Mouse (Mus musculus) E14TG2a.4 (cell line): ENCODE data around the gene Map6.

Experiments
- H3K27me3 ChIP-seq: 2 replicates; pipeline ENCODE4 v1.6.1; 2014; ENCODE audit warnings: low read length, control low read depth; ENCODE audit not compliant: insufficient read depth
- H3K36me3 ChIP-seq: 2 replicates; pipeline ENCODE4 v1.6.1; 2014; ENCODE audit warnings: low read length, control low read depth; ENCODE audit not compliant: insufficient read depth
- H3K4me1 ChIP-seq: replicated peaks from 2 replicates; pipeline ENCODE4 v1.6.1; 2014; ENCODE audit warnings: low read depth, low read length, control low read depth
- H3K4me3 ChIP-seq: replicated peaks from 2 replicates; pipeline ENCODE4 v1.5.1; 2014; ENCODE audit warnings: mild to moderate bottlenecking, low read length
- H3K9me3 ChIP-seq: 2 replicates; pipeline ENCODE4 v1.6.1; 2014; ENCODE audit warnings: low read length, control low read depth
- CTCF ChIP-seq: conservative IDR thresholded peaks from 2 replicates; pipeline ENCODE4 v1.5.1; 2014; ENCODE audit warnings: low read length
- NANOG ChIP-seq: IDR thresholded peaks from 2 replicates; pipeline ENCODE4 v1.6.1; 2014; ENCODE audit warnings: borderline replicate concordance, low read length, mixed read lengths
- POU5F1 ChIP-seq: IDR thresholded peaks from 2 replicates; pipeline ENCODE4 v1.6.1; 2014; ENCODE audit warnings: low read length, borderline replicate concordance

The Map6 gene

GRCm38 (mm10) chr7:99349782-99350720, 82.8 kb downstream of the Map6 start:
- TF ChIP-seq POU5F1 (no peak), NANOG (no peak), CTCF (no peak)
- Histone ChIP-seq H3K4me3 (no peak overlapping the region), H3K36me3 (peaks cover 21% of the 10 kb centered on the region), H3K27me3 (peaks cover 69% of the 10 kb centered on the region), H3K4me1 (peaks cover 70% of the 10 kb centered on the region), H3K9me3 (no peaks in the 10 kb centered on the region)

GRCm38 (mm10) chr7:99351104-99351801, 84.0 kb downstream of the Map6 start:
- H3K27me3 ChIP-seq: peaks cover 76% of the 10 kb centered on the region
- TF ChIP-seq POU5F1 (no peak), NANOG (no peak), CTCF (no peak)
- peak overlapping the region; percentile 75 for H3K4me3 ChIP-seq
- peaks cover 17% of the 10 kb centered on the region for H3K36me3 ChIP-seq
- no peaks in the 10 kb centered on the region for H3K9me3 ChIP-seq
- H3K4me1 ChIP-seq: peaks cover 76% of the 10 kb centered on the region

DNA sequence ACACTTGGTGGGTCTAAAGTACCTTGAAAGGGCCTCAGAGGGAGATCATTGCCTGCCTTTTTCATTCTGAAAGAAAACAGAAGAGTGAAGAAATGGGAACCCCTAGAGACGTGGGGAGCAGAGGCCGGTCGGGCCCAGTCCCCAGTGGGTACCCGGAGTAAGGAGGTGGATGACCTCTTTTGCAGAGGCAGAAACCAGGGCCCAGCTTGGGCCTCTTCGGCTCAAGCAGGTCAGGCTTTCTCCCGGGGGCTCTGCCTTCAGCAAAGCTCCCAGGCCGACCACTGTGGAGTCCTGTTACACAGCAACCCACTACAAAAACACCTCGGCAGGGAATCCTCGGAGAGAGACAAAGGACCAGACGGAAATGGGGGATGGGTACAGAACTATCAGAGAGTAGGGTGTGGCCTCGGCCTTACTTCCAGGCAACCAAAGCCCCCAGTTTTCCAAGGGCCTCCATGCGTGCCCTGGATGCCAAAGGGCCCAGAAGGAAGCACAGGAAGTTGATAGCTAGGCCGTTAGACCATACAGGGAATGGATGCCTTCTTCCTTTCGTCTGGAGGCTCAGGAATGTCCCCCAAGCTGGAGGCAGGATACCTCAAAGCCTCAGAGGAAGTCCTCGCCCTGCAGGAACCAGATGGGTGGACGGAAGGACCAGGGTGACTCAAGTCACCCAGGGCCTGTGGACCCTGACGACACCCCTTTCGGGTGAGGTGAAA, 84.7 kb downstream of the Map6 start:
- H3K4me1 ChIP-seq: peaks cover 83% of the 10 kb centered on the region
- TF ChIP-seq CTCF (no peak), NANOG (no peak), POU5F1 (no peak)
- H3K36me3 ChIP-seq: peaks cover 10% of the 10 kb centered on the region
- peaks cover 78% of the 10 kb centered on the region for H3K27me3 ChIP-seq
- no peaks in the 10 kb centered on the region for H3K9me3 ChIP-seq
- H3K4me3 ChIP-seq: peak overlapping the region; percentile 75

- no peak for TF ChIP-seq POU5F1
- H3K4me1 ChIP-seq: peaks cover 88% of the 10 kb centered on the region
- H3K36me3 ChIP-seq: peaks cover 4% of the 10 kb centered on the region
- peaks cover 78% of the 10 kb centered on the region for H3K27me3 ChIP-seq
- peak within 1 kb of the TSS; percentile 75 for H3K4me3 ChIP-seq
- H3K9me3 ChIP-seq: no peaks in the 10 kb centered on the region
These were observed 85.5 kb downstream of the Map6 start, which contains the start of gene Serpinh1 for GRCm38 (mm10) chr7:99352526-99353400. Gene Serpinh1 (minus strand): TSS chr7:99353239.

GRCm38 (mm10) chr7:99355731-99356131, 88.5 kb downstream of the Map6 start:
- peaks cover 81% of the 10 kb centered on the region for H3K4me1 ChIP-seq
- H3K9me3 ChIP-seq: no peaks in the 10 kb centered on the region
- H3K27me3 ChIP-seq: peaks cover 52% of the 10 kb centered on the region
- peak overlapping the region; percentile 55 for H3K4me3 ChIP-seq
- TF ChIP-seq NANOG (no peak), POU5F1 (no peak), CTCF (no peak)
- H3K36me3 ChIP-seq: no peaks in the 10 kb centered on the region

GRCm38 (mm10) chr7:99356244-99356930, 89.1 kb downstream of the Map6 start:
- peaks cover 80% of the 10 kb centered on the region for H3K4me1 ChIP-seq
- TF ChIP-seq NANOG (no peak), POU5F1 (no peak), CTCF (no peak)

GRCm38 (mm10) chr7:99357201-99357600, 90.0 kb downstream of the Map6 start:
- Histone ChIP-seq H3K27me3 (peaks cover 41% of the 10 kb centered on the region), H3K9me3 (no peaks in the 10 kb centered on the region), H3K4me1 (peaks cover 72% of the 10 kb centered on the region), H3K36me3 (no peaks in the 10 kb centered on the region), H3K4me3 (no peak overlapping the region)
- TF ChIP-seq NANOG: no peak
- TF ChIP-seq POU5F1: no peak
- no peak for TF ChIP-seq CTCF

More at GRCm38 (mm10) chr7:99356244-99356930, 89.1 kb downstream of the Map6 start:
- H3K4me3 ChIP-seq: peak overlapping the region; percentile 55; the same call in 1 of the 2 replicates
- no peaks in the 10 kb centered on the region for H3K9me3 ChIP-seq
- H3K36me3 ChIP-seq: no peaks in the 10 kb centered on the region
- peaks cover 45% of the 10 kb centered on the region for H3K27me3 ChIP-seq
